Mouse (Mus musculus): Measurements from ENCODE around the gene St3gal3. TPM values are rescaled to one million over a fixed set of nuclear protein-coding genes. Genes with fewer than 3 reads are reported as not detected.

The St3gal3 gene
- polyA plus RNA-seq, 1 experiment from 2014 or later = 12.5 TPM

- H3K4me1 ChIP-seq (replicated peaks) = peaks cover 11% of the 10 kb centered on the region; the same call in 1 of the 2 replicates
- WGBS = 89% methylated on average over 8 of the region's 8 CpGs
- no peaks in the 10 kb centered on the region for H3K9me3 ChIP-seq
Measured at GRCm38 (mm10) chr4:117986766-117987165, 147.9 kb downstream of the St3gal3 start.

GRCm38 (mm10) chr4:117984993-117985587, 149.6 kb downstream of the St3gal3 start:
- Histone ChIP-seq H3K4me2 (replicated peaks) (no peak overlapping the region), H3K9me3 (no peaks in the 10 kb centered on the region), H3K27me3 (no peaks in the 10 kb centered on the region), H3K4me1 (replicated peaks) (peaks cover 6% of the 10 kb centered on the region; the same call in 1 of the 2 replicates), H3K27ac (no peak overlapping the region), H3K36me3 (no peaks in the 10 kb centered on the region), H3K9ac (replicated peaks) (no peak overlapping the region), H3K4me3 (replicated peaks) (no peak overlapping the region)
- 76% methylated on average over 8 of the region's 8 CpGs for WGBS
- no peak for ATAC-seq

More at GRCm38 (mm10) chr4:117986766-117987165, 147.9 kb downstream of the St3gal3 start:
- ATAC-seq = no peak
- Histone ChIP-seq H3K36me3 (no peaks in the 10 kb centered on the region), H3K27ac (no peak overlapping the region), H3K4me2 (replicated peaks) (no peak overlapping the region), H3K9ac (replicated peaks) (no peak overlapping the region), H3K27me3 (no peaks in the 10 kb centered on the region), H3K4me3 (replicated peaks) (no peak overlapping the region)

- H3K4me3 ChIP-seq (replicated peaks) = no peak overlapping the region
- peaks cover 6% of the 10 kb centered on the region; the same call in 1 of the 2 replicates for H3K4me1 ChIP-seq (replicated peaks)
- H3K9me3 ChIP-seq = no peaks in the 10 kb centered on the region
- no peak overlapping the region for H3K9ac ChIP-seq (replicated peaks)
- H3K27ac ChIP-seq = no peak overlapping the region
- no peaks in the 10 kb centered on the region for H3K27me3 ChIP-seq
- no peak overlapping the region for H3K4me2 ChIP-seq (replicated peaks)
- no peak for ATAC-seq
- H3K36me3 ChIP-seq = no peaks in the 10 kb centered on the region
- 96% methylated on average over 3 of the region's 3 CpGs for WGBS
Measured at GRCm38 (mm10) chr4:117984206-117984605, 150.5 kb downstream of the St3gal3 start.

GRCm38 (mm10) chr4:117982706-117983105, 152.0 kb downstream of the St3gal3 start:
- Histone ChIP-seq H3K9ac (replicated peaks) (no peak overlapping the region), H3K4me2 (replicated peaks) (no peak overlapping the region), H3K27me3 (no peaks in the 10 kb centered on the region), H3K9me3 (no peaks in the 10 kb centered on the region), H3K27ac (no peak overlapping the region), H3K4me3 (replicated peaks) (no peak overlapping the region), H3K4me1 (replicated peaks) (peaks cover 6% of the 10 kb centered on the region; the same call in 1 of the 2 replicates), H3K36me3 (no peaks in the 10 kb centered on the region)
- WGBS = 80% methylated on average over 7 of the region's 7 CpGs
- no peak for ATAC-seq

- no peaks in the 10 kb centered on the region for H3K9me3 ChIP-seq
- H3K4me3 ChIP-seq (replicated peaks) = no peak overlapping the region
- WGBS = 87% methylated on average over 4 of the region's 5 CpGs
- no peak overlapping the region for H3K4me2 ChIP-seq (replicated peaks)
- H3K36me3 ChIP-seq = no peaks in the 10 kb centered on the region
- H3K4me1 ChIP-seq (replicated peaks) = peaks cover 6% of the 10 kb centered on the region; the same call in 1 of the 2 replicates
- H3K27ac ChIP-seq = no peak overlapping the region
- H3K27me3 ChIP-seq = no peaks in the 10 kb centered on the region
- H3K9ac ChIP-seq (replicated peaks) = no peak overlapping the region
- no peak for ATAC-seq
Measured at GRCm38 (mm10) chr4:117981518-117981917, 153.2 kb downstream of the St3gal3 start.

GRCm38 (mm10) chr4:117980161-117980560, 154.6 kb downstream of the St3gal3 start:
- H3K4me2 ChIP-seq (replicated peaks) = no peak overlapping the region
- no peaks in the 10 kb centered on the region for H3K9me3 ChIP-seq
- no peak for ATAC-seq
- H3K9ac ChIP-seq (replicated peaks) = no peak overlapping the region
- no peaks in the 10 kb centered on the region for H3K36me3 ChIP-seq
- WGBS = 93% methylated on average over 4 of the region's 4 CpGs
- no peak overlapping the region for H3K4me3 ChIP-seq (replicated peaks)
- peaks cover 6% of the 10 kb centered on the region; the same call in 1 of the 2 replicates for H3K4me1 ChIP-seq (replicated peaks)
- H3K27me3 ChIP-seq = no peaks in the 10 kb centered on the region
- H3K27ac ChIP-seq = no peak overlapping the region

- Histone ChIP-seq H3K27ac (no peak overlapping the region), H3K9me3 (no peaks in the 10 kb centered on the region), H3K36me3 (no peaks in the 10 kb centered on the region), H3K4me3 (replicated peaks) (no peak overlapping the region), H3K4me2 (replicated peaks) (no peak overlapping the region), H3K9ac (replicated peaks) (no peak overlapping the region), H3K4me1 (replicated peaks) (peaks cover 6% of the 10 kb centered on the region; the same call in 1 of the 2 replicates), H3K27me3 (no peaks in the 10 kb centered on the region)
- 93% methylated on average over 4 of the region's 4 CpGs for WGBS
- no peak for ATAC-seq
Measured at GRCm38 (mm10) chr4:117979181-117979580, 155.5 kb downstream of the St3gal3 start.

- Histone ChIP-seq H3K9ac (replicated peaks) (no peak overlapping the region), H3K9me3 (no peaks in the 10 kb centered on the region), H3K27me3 (no peaks in the 10 kb centered on the region), H3K4me1 (replicated peaks) (peaks cover 6% of the 10 kb centered on the region; the same call in 1 of the 2 replicates), H3K36me3 (no peaks in the 10 kb centered on the region), H3K4me2 (replicated peaks) (no peak overlapping the region), H3K4me3 (replicated peaks) (no peak overlapping the region), H3K27ac (no peak overlapping the region)
- no peak for ATAC-seq
- WGBS = 92% methylated on average over 9 of the region's 9 CpGs
Measured at GRCm38 (mm10) chr4:117978282-117978681, 156.4 kb downstream of the St3gal3 start.

- no peak for ATAC-seq
- H3K9me3 ChIP-seq = no peaks in the 10 kb centered on the region
- 84% methylated on average over 11 of the region's 11 CpGs for WGBS
Measured at GRCm38 (mm10) chr4:117977841-117978240, 156.9 kb downstream of the St3gal3 start.

GRCm38 (mm10) chr4:117977371-117977770, 157.3 kb downstream of the St3gal3 start:
- Histone ChIP-seq H3K36me3 (no peaks in the 10 kb centered on the region), H3K4me3 (replicated peaks) (no peak overlapping the region), H3K4me2 (replicated peaks) (no peak overlapping the region), H3K4me1 (replicated peaks) (no peaks in the 10 kb centered on the region), H3K9me3 (no peaks in the 10 kb centered on the region), H3K27ac (no peak overlapping the region), H3K9ac (replicated peaks) (no peak overlapping the region), H3K27me3 (no peaks in the 10 kb centered on the region)
- 91% methylated on average over 9 of the region's 9 CpGs for WGBS
- ATAC-seq = no peak

More at GRCm38 (mm10) chr4:117977841-117978240, 156.9 kb downstream of the St3gal3 start:
- Histone ChIP-seq H3K36me3 (no peaks in the 10 kb centered on the region), H3K4me1 (replicated peaks) (peaks cover 3% of the 10 kb centered on the region; the same call in 1 of the 2 replicates), H3K4me2 (replicated peaks) (no peak overlapping the region), H3K4me3 (replicated peaks) (no peak overlapping the region), H3K9ac (replicated peaks) (no peak overlapping the region), H3K27ac (no peak overlapping the region), H3K27me3 (no peaks in the 10 kb centered on the region)

- Histone ChIP-seq H3K4me2 (replicated peaks) (no peak overlapping the region), H3K9ac (replicated peaks) (no peak overlapping the region), H3K9me3 (no peaks in the 10 kb centered on the region), H3K4me3 (replicated peaks) (no peak overlapping the region), H3K36me3 (no peaks in the 10 kb centered on the region), H3K27ac (no peak overlapping the region), H3K4me1 (replicated peaks) (no peaks in the 10 kb centered on the region), H3K27me3 (no peaks in the 10 kb centered on the region)
- no peak for ATAC-seq
- WGBS = 92% methylated on average over 1 of the region's 1 CpGs
Measured at GRCm38 (mm10) chr4:117975820-117976219, 158.9 kb downstream of the St3gal3 start.

GRCm38 (mm10) chr4:117974719-117975118, 160.0 kb downstream of the St3gal3 start:
- WGBS = 79% methylated on average over 5 of the region's 5 CpGs
- H3K4me2 ChIP-seq (replicated peaks) = no peak overlapping the region
- no peak for ATAC-seq
- H3K36me3 ChIP-seq = no peaks in the 10 kb centered on the region
- H3K27me3 ChIP-seq = no peaks in the 10 kb centered on the region
- no peaks in the 10 kb centered on the region for H3K4me1 ChIP-seq (replicated peaks)
- H3K9ac ChIP-seq (replicated peaks) = no peak overlapping the region
- no peak overlapping the region for H3K27ac ChIP-seq
- no peak overlapping the region for H3K4me3 ChIP-seq (replicated peaks)
- H3K9me3 ChIP-seq = no peaks in the 10 kb centered on the region

GRCm38 (mm10) chr4:117972999-117973398, 161.7 kb downstream of the St3gal3 start:
- Histone ChIP-seq H3K27ac (no peak overlapping the region), H3K9me3 (no peaks in the 10 kb centered on the region), H3K36me3 (no peaks in the 10 kb centered on the region), H3K4me1 (replicated peaks) (no peaks in the 10 kb centered on the region), H3K4me3 (replicated peaks) (no peak overlapping the region), H3K4me2 (replicated peaks) (no peak overlapping the region), H3K9ac (replicated peaks) (no peak overlapping the region), H3K27me3 (no peaks in the 10 kb centered on the region)
- 61% methylated on average over 10 of the region's 10 CpGs for WGBS
- ATAC-seq = no peak
